Mouse (Mus musculus) hindbrain, embryonic 13.5 days (tissue): Measurements from ENCODE around the gene Fthl17f. TPM values are rescaled to one million over a fixed set of nuclear protein-coding genes. Genes with fewer than 3 reads are reported as not detected.
A peak's percentile ranks its signal among the peaks of the same experiment; 100 is the strongest.
"Not testable (repeated sequence)": the region's sequence is repeated elsewhere in the genome, so short reads cannot be mapped to it uniquely, and the experiment has no call there.

ENCODE experiments used
- ATAC-seq: fragments of 200-750 bp; cut with Nextera tagmentation; 2 replicates; pipeline ENCODE4 v1.8.0; 2017; ENCODE audit warnings: moderate TSS enrichment; ENCODE audit not compliant: low FRiP score
- H3K27ac ChIP-seq: fragments of 300-500 bp; sonication (generic); 2 replicates; pipeline ENCODE4 v1.5.1; 2015; ENCODE audit warnings: inconsistent platforms, mild to moderate bottlenecking, moderate library complexity
- H3K27me3 ChIP-seq: fragments of 300-500 bp; sonication (generic); 2 replicates; pipeline ENCODE4 v1.6.1; 2015; ENCODE audit warnings: mild to moderate bottlenecking, inconsistent platforms
- H3K36me3 ChIP-seq: fragments of 300-500 bp; sonication (generic); 2 replicates; pipeline ENCODE4 v1.6.1; 2015; ENCODE audit warnings: mild to moderate bottlenecking, inconsistent platforms
- H3K4me1 ChIP-seq: fragments of 300-500 bp; sonication (generic); replicated peaks from 2 replicates; pipeline ENCODE4 v1.6.1; 2015; ENCODE audit warnings: inconsistent platforms
- H3K4me2 ChIP-seq: fragments of 300-500 bp; sonication (generic); 2 replicates; pipeline ENCODE4 v1.6.1; 2015; ENCODE audit warnings: inconsistent platforms, mild to moderate bottlenecking, moderate library complexity
- H3K4me3 ChIP-seq: fragments of 300-500 bp; sonication (generic); 2 replicates; pipeline ENCODE4 v1.5.1; 2015; ENCODE audit warnings: mild to moderate bottlenecking, inconsistent platforms
- H3K9ac ChIP-seq: fragments of 300-500 bp; sonication (generic); 2 replicates; pipeline ENCODE4 v1.6.1; 2015; ENCODE audit warnings: mild to moderate bottlenecking, inconsistent platforms
- H3K9me3 ChIP-seq: fragments of 300-500 bp; sonication (generic); 2 replicates; pipeline ENCODE4 v1.6.1; 2016; ENCODE audit warnings: inconsistent platforms
- WGBS: fragments of 180-500 bp; shearing (Covaris S2); methylation state at CpG from one replicate; pipeline ENCODE4 v1.1.7; 2015; 5-methylcytosine and 5-hydroxymethylcytosine counted together
- polyA plus RNA-seq: library from polyadenylated mRNA; unstranded; fragments of >200 nt; fragmentation: Nextera tagmentation; extraction: Ambion mirVana; gene quantifications from 2 replicates; pipeline ENCODE4 v1.2.1, GENCODE M21; 2015

Gene Fthl17f
- not detected in 2 replicates for polyA plus RNA-seq

- not testable (repeated sequence) for ATAC-seq, H3K9me3 ChIP-seq, H3K4me1 ChIP-seq, H3K36me3 ChIP-seq, H3K9ac ChIP-seq, H3K4me2 ChIP-seq, H3K27me3 ChIP-seq, H3K27ac ChIP-seq, H3K4me3 ChIP-seq
- 93% methylated on average over 11 of the region's 11 CpGs for WGBS
Measured at GRCm38 (mm10) chrX:9062715-9063114, at the start of gene Fthl17f. TSS of gene Fthl17f (plus strand) at chrX:9063015.

GRCm38 (mm10) chrX:9016079-9016478 lies 46.7 kb upstream of the Fthl17f start:
- WGBS: 36% methylated on average over 1 of the region's 1 CpGs
- no peak overlapping the region for H3K27ac ChIP-seq
- peak; percentile 52; the same call in 1 of the 2 replicates for ATAC-seq

GRCm38 (mm10) chrX:9019481-9019880 lies 43.3 kb upstream of the Fthl17f start:
- Histone ChIP-seq H3K9ac (no peak overlapping the region), H3K36me3 (no peaks in the 10 kb centered on the region), H3K4me2 (no peak overlapping the region), H3K27ac (no peak overlapping the region), H3K9me3 (no peaks in the 10 kb centered on the region), H3K4me3 (no peak overlapping the region), H3K27me3 (no peaks in the 10 kb centered on the region), H3K4me1 (no peaks in the 10 kb centered on the region)
- no peak for ATAC-seq
- WGBS: 66% methylated on average over 10 of the region's 10 CpGs

More at GRCm38 (mm10) chrX:9016079-9016478, 46.7 kb upstream of the Fthl17f start:
- H3K36me3 ChIP-seq: no peaks in the 10 kb centered on the region
- H3K4me2 ChIP-seq: no peak overlapping the region
- no peak overlapping the region for H3K9ac ChIP-seq
- no peak overlapping the region for H3K4me3 ChIP-seq
- H3K9me3 ChIP-seq: no peaks in the 10 kb centered on the region
- H3K27me3 ChIP-seq: no peaks in the 10 kb centered on the region
- H3K4me1 ChIP-seq: no peaks in the 10 kb centered on the region

GRCm38 (mm10) chrX:9033193-9033592 lies 29.6 kb upstream of the Fthl17f start, which contains the start of gene Fthl17e:
TSS of gene Fthl17e (plus strand) at chrX:9033493.
- H3K4me1 ChIP-seq, ATAC-seq, H3K4me2 ChIP-seq, H3K27me3 ChIP-seq, H3K9me3 ChIP-seq, H3K9ac ChIP-seq, H3K36me3 ChIP-seq, H3K4me3 ChIP-seq, H3K27ac ChIP-seq: not testable (repeated sequence)
- no CpG with 5 or more reads among the region's 10 CpGs for WGBS

GRCm38 (mm10) chrX:9041611-9042010 lies 21.2 kb upstream of the Fthl17f start:
- H3K9me3 ChIP-seq, H3K27ac ChIP-seq, H3K27me3 ChIP-seq, H3K9ac ChIP-seq, H3K4me3 ChIP-seq, H3K36me3 ChIP-seq, H3K4me2 ChIP-seq, H3K4me1 ChIP-seq, ATAC-seq: not testable (repeated sequence)
- 32% methylated on average over 3 of the region's 4 CpGs for WGBS

GRCm38 (mm10) chrX:9060952-9061351 lies 1.9 kb upstream of the Fthl17f start:
- H3K9me3 ChIP-seq, H3K36me3 ChIP-seq, H3K4me1 ChIP-seq, ATAC-seq, H3K4me2 ChIP-seq, H3K4me3 ChIP-seq, H3K9ac ChIP-seq, H3K27me3 ChIP-seq, H3K27ac ChIP-seq: not testable (repeated sequence)
- WGBS: 39% methylated on average over 9 of the region's 9 CpGs

GRCm38 (mm10) chrX:9062101-9062500 lies 714 bp upstream of the Fthl17f start:
- Histone ChIP-seq H3K27me3 (no peaks in the 10 kb centered on the region), H3K4me2 (no peak overlapping the region), H3K27ac (no peak overlapping the region), H3K4me1 (no peaks in the 10 kb centered on the region), H3K36me3 (no peaks in the 10 kb centered on the region), H3K9ac (no peak overlapping the region), H3K9me3 (no peaks in the 10 kb centered on the region), H3K4me3 (no peak overlapping the region)
- ATAC-seq: no peak
- 91% methylated on average over 4 of the region's 4 CpGs for WGBS

GRCm38 (mm10) chrX:9077699-9078098 lies 14.9 kb downstream of the Fthl17f start:
- H3K4me3 ChIP-seq, H3K9ac ChIP-seq, H3K36me3 ChIP-seq, H3K4me2 ChIP-seq, H3K27me3 ChIP-seq, H3K9me3 ChIP-seq, H3K27ac ChIP-seq, H3K4me1 ChIP-seq: not testable (repeated sequence)
- peak; percentile 68 for ATAC-seq
- 12% methylated on average over 9 of the region's 10 CpGs for WGBS

- not testable (repeated sequence) for H3K9ac ChIP-seq, H3K4me1 ChIP-seq, H3K36me3 ChIP-seq, H3K27me3 ChIP-seq, H3K9me3 ChIP-seq, H3K27ac ChIP-seq, H3K4me2 ChIP-seq, H3K4me3 ChIP-seq, ATAC-seq
Measured at GRCm38 (mm10) chrX:9095066-9095465, 32.3 kb downstream of the Fthl17f start.

- Histone ChIP-seq H3K4me3 (no peak within 1 kb of the TSS), H3K9ac (no peak within 1 kb of the TSS), H3K4me1 (no peaks in the 10 kb centered on the region), H3K4me2 (no peak within 1 kb of the TSS), H3K36me3 (no peaks in the 10 kb centered on the region), H3K9me3 (no peaks in the 10 kb centered on the region), H3K27ac (no peak within 1 kb of the TSS), H3K27me3 (no peaks in the 10 kb centered on the region)
- no peak for ATAC-seq
- WGBS: 80% methylated on average over 6 of the region's 6 CpGs
Measured at GRCm38 (mm10) chrX:9104262-9104661, 41.4 kb downstream of the Fthl17f start, which contains the start of gene 4930402K13Rik. TSS of gene 4930402K13Rik (plus strand) at chrX:9104562.

- Histone ChIP-seq H3K36me3 (no peaks in the 10 kb centered on the region), H3K27me3 (no peaks in the 10 kb centered on the region), H3K9ac (no peak overlapping the region), H3K4me2 (no peak overlapping the region), H3K9me3 (no peaks in the 10 kb centered on the region), H3K4me1 (no peaks in the 10 kb centered on the region), H3K4me3 (no peak overlapping the region), H3K27ac (no peak overlapping the region)
- ATAC-seq: no peak
- 70% methylated on average over 2 of the region's 2 CpGs for WGBS
Measured at GRCm38 (mm10) chrX:9110381-9110780, 47.6 kb downstream of the Fthl17f start.
